Mouse (Mus musculus) small intestine, adult 2 months (tissue): ENCODE measurements around the gene Chmp2a.

ENCODE experiments used
- CTCF ChIP-seq: fragments of 200-500 bp; IDR thresholded peaks from 2 replicates; pipeline ENCODE4 v1.5.1; 2012; ENCODE audit warnings: low read depth, mild to moderate bottlenecking, control low read depth, inconsistent platforms, low read length, moderate library complexity, mixed read lengths; ENCODE audit not compliant: insufficient replicate concordance, insufficient read length; ENCODE audit errors: extremely low read depth
- POLR2A ChIP-seq: fragments of 200-500 bp; IDR thresholded peaks from 2 replicates; pipeline ENCODE4 v1.6.1; 2012; ENCODE audit warnings: low read depth, mild to moderate bottlenecking, control low read depth, inconsistent platforms, low read length, moderate library complexity

GRCm38 (mm10) chr7:13010005-13010908 is 24.4 kb downstream of the Chmp2a start, which contains the start of gene Zbtb45:
- TF ChIP-seq CTCF = no peak
- no peak for TF ChIP-seq POLR2A
